Mouse (Mus musculus): Measurements from ENCODE around the gene Tfpi. TPM values are rescaled to one million over a fixed set of nuclear protein-coding genes. Genes with fewer than 3 reads are reported as not detected.

Tfpi gene
- total RNA-seq, 2 experiments from 2014 or later, result 62.3 to 67.1 TPM

GRCm38 (mm10) chr2:84475601-84476000 is 974 bp downstream of the Tfpi start:
- DNase-seq, result peak in 1 of 2 experiments; percentile 26
- intact Hi-C loops (cut with DNase I), result loop anchor here (5.0 kb wide), 1 partner anchor 242 kb away; the partner anchor contains the start of gene Zdhhc5

DNA sequence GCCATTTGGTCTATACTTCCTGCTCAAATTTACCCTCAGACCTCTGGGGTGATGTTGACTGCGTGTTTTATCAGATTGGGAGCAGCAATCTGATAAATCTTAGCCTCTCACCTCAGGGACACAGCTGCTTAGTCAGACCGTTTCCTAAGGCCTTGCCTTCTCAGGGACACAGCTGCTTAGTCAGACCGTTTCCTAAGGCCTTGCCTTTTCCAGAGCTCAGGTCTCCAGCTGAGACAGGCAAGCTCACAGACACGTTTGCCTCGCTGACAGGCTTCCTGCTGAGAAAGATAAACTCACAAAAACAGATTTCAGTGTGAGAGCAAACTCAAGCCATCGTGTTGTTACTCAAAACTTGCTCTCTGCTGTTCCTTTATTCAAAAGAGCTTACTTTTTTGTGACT is 1.9 kb downstream of the Tfpi start:
- intact Hi-C loops (cut with DNase I), result loop anchor here (5.0 kb wide), 1 partner anchor 243 kb away; the partner anchor contains the start of gene Zdhhc5
- DNase-seq, result peak; percentile 66 to 69

- intact Hi-C loops (cut with DNase I), result no loop called here
- DNase-seq, result peak in 1 of 2 experiments; percentile 24
Measured at GRCm38 (mm10) chr2:84473941-84474530, 2.5 kb downstream of the Tfpi start.

DNA sequence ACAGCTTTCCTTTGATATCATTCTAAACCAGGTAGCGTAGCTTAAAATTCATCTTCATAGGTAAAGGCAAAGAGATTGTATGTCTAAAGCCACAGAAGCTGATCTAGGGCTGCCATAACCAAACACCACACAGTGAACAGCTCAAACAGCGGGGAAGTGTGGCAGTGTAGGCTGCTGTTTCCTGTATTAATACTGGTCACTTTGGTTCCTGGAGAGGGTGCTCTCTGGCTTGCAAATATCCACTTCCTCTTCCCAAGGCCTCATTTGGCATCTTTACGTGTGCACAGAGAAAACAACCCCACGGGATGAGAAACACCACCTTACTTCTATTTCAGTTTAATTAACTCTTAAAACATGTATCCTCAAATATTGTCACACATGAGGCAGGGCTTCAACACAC is 9.2 kb downstream of the Tfpi start:
- intact Hi-C loops (cut with DNase I), result no loop called here
- DNase-seq, result no peak

DNA sequence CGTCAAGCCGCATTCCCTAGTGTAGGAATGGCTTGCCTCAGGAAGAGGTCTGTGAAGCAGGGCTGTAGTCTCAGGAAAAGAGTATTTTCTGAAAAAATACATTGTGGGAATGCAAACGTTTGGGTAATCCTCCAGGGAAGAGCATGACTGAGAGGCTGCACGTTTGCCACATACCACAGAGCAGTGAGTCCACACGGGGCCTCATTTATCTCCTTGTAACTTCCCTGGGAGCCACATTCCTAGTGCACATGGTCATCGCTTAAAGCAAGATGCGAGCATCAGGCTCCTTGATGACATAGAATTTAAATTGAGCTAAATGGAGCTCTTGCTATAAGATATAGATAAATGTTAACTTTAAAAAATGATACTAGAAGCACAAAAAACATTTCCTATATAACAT is 11.6 kb downstream of the Tfpi start:
- DNase-seq, result peak; percentile 10 to 24

GRCm38 (mm10) chr2:84462411-84462810 is 14.2 kb downstream of the Tfpi start:
- intact Hi-C loops (cut with DNase I), result no loop called here
- DNase-seq, result no peak

More for the DNA sequence above, 11.6 kb downstream of the Tfpi start:
- intact Hi-C loops (cut with DNase I), result no loop called here

DNA sequence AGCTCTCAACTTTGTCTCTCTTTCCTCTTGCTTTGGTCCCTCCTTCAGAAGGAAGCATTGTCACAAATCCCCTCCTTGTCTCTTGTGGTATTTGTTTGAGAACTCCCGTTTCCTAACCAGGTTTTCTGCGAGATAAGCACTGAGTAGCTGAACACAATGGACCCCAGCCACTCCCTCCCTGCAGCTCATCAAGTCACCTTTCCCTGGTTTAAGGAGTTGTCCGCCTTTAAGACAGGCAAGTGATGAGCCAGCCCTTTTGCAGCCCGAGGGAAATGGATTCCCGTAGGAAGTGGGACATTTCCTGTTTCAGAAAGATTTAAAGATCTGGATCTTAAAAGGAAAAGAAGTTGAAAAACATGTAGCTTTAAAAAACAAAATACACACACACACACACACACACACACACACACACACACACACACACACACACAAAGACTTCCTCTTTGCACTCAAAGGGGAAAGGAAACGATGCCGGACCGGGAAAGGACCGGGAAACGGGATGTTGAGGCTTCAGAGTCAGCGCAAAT is 16.9 kb downstream of the Tfpi start:
- intact Hi-C loops (cut with DNase I), result loop anchor here (10.0 kb wide), 1 partner anchor 155 kb away; no protein-coding TSS in a partner anchor
- DNase-seq, result peak; percentile 49 to 63

DNA sequence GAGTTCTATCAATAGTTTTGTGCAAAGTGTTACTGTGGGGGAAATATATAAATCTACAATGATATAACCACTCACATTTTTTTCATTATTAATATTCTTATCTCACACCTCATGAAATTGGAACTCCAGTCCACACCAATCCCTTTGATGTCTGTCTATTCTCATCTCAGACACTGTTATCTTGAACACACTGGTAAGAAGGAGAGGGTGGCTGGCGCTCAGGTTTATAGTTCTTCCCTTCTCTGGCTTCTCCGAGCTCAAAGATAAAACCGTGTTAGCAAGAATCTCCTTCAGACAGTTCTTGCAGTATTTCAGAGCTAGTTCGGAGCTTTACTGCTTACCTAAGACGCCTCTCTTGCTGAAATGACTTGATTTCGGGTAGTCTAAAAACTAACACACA is 19.4 kb downstream of the Tfpi start:
- intact Hi-C loops (cut with DNase I), result loop anchor here (10.0 kb wide), 1 partner anchor 158 kb away; no protein-coding TSS in a partner anchor
- DNase-seq, result no peak

GRCm38 (mm10) chr2:84455236-84455799 is 21.3 kb downstream of the Tfpi start:
- intact Hi-C loops (cut with DNase I), result loop anchor here (1.0 to 10.0 kb wide), 3 partner anchors 24 to 205 kb away; no protein-coding TSS in a partner anchor
- peak; percentile 82 to 88 for DNase-seq

- intact Hi-C loops (cut with DNase I), result loop anchor here (1.0 to 10.0 kb wide), 3 partner anchors 25 to 206 kb away; no protein-coding TSS in a partner anchor
Measured at GRCm38 (mm10) chr2:84454551-84455235, 21.9 kb downstream of the Tfpi start.

GRCm38 (mm10) chr2:84454051-84454450 is 22.5 kb downstream of the Tfpi start:
- intact Hi-C loops (cut with DNase I), result loop anchor here (2.0 to 10.0 kb wide), 2 partner anchors 161 to 207 kb away; no protein-coding TSS in a partner anchor
- DNase-seq, result peak; percentile 47 to 60

More at GRCm38 (mm10) chr2:84454551-84455235, 21.9 kb downstream of the Tfpi start:
- DNase-seq, result peak in 1 of 2 experiments; percentile 37

- DNase-seq, result peak in 1 of 2 experiments; percentile 13
- intact Hi-C loops (cut with DNase I), result no loop called here
Measured at GRCm38 (mm10) chr2:84445499-84445898, 31.1 kb downstream of the Tfpi start.

DNA sequence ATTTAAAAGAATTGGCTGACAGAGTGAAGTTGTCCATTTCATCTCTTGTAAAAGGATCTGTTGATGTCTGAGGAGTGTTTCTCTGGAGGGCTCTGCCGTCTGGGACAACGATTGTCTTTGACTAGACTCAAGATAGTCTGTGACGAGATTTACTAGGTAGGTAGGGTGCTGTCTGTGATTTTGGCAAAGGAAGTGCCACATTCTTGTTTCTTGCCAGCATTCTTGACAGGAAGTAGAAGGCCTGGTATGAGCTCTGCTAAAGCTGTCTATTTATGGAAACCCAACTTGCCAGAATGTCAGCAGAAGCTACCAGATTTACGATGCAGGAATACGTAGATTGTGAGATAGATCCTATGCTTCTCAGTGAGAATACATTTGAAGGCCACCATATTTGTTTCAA is 34.6 kb downstream of the Tfpi start:
- intact Hi-C loops (cut with DNase I), result no loop called here
- DNase-seq, result peak; percentile 56 to 65

- intact Hi-C loops (cut with DNase I), result loop anchor here (1.0 to 10.0 kb wide), 5 partner anchors 137 to 615 kb away; partner anchors contain the start of gene Fam171b
Measured at GRCm38 (mm10) chr2:84429724-84430123, 46.9 kb downstream of the Tfpi start.

DNA sequence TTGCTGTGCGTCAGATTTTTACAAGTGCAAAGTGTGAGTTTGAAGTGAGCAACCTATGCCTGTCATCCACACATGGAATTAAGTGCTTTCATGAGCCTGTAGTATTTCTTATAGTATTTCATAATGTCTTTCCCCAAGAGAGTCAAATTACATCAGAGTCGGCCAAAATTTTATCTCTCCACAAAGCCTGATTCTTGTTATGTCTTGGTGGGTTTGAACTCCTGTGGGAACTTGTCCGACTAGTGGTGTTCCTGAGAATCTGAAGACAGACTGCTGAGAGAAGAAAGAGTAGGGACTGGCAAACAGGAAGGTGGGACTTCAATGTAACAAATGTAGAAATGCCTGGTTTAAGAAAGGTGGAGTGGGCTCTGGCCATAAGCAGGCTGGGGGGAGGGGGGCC is 47.7 kb downstream of the Tfpi start:
- DNase-seq, result no peak
- intact Hi-C loops (cut with DNase I), result loop anchor here (1.0 to 5.0 kb wide), 3 partner anchors 136 to 392 kb away; no protein-coding TSS in a partner anchor

More at GRCm38 (mm10) chr2:84429724-84430123, 46.9 kb downstream of the Tfpi start:
- DNase-seq, result peak; percentile 63 to 74

DNA sequence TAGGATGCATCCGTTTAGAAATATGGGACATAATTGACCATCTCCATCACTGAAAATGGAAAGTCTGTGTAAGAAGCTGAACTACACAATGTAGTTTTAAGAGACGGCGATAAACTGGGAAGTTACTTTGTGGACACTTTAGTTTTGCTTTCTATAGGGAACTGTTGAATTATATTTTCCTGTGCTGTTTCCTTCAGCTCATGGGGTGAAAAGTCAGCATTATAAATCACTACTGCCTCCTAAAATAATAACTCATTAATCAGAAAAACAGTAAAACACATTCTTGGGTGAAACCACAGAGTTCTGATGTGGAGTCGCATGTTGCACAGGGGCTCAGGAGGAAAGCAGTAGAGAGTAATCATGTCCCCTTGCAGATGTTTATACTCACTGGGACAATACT is 50.0 kb downstream of the Tfpi start:
- intact Hi-C loops (cut with DNase I), result loop anchor here (5.0 kb wide), 1 partner anchor 169 kb away; no protein-coding TSS in a partner anchor
- DNase-seq, result no peak

- intact Hi-C loops (cut with DNase I), result loop anchor here (2.0 to 5.0 kb wide), 3 partner anchors 38 to 240 kb away; no protein-coding TSS in a partner anchor
- DNase-seq, result peak; percentile 82 to 84
Measured at GRCm38 (mm10) chr2:84425138-84425537, 51.4 kb downstream of the Tfpi start, which contains the start of gene Calcrl. Gene Calcrl, minus strand, starts transcription at chr2:84425411.

DNA sequence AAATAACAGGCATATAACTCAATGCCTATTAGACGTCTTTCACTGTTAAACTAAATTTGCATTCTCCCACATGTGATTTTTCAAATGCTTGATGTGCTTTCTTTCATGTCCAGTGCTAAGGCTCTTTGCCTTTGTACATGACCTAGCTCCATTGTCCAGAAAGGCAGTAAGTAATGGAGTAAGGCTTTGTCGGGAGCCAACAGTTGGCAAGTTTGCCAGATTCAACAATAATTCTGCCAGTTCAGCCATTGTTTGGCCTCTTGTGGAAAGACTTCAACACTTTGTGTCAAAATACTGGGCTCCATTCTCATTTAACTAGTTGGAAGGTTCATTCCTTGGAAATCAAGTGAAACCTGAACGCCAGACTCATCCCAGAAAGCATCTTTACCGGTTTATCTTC is 60.1 kb downstream of the Tfpi start:
- intact Hi-C loops (cut with DNase I), result no loop called here
- DNase-seq, result peak; percentile 36 to 43

DNA sequence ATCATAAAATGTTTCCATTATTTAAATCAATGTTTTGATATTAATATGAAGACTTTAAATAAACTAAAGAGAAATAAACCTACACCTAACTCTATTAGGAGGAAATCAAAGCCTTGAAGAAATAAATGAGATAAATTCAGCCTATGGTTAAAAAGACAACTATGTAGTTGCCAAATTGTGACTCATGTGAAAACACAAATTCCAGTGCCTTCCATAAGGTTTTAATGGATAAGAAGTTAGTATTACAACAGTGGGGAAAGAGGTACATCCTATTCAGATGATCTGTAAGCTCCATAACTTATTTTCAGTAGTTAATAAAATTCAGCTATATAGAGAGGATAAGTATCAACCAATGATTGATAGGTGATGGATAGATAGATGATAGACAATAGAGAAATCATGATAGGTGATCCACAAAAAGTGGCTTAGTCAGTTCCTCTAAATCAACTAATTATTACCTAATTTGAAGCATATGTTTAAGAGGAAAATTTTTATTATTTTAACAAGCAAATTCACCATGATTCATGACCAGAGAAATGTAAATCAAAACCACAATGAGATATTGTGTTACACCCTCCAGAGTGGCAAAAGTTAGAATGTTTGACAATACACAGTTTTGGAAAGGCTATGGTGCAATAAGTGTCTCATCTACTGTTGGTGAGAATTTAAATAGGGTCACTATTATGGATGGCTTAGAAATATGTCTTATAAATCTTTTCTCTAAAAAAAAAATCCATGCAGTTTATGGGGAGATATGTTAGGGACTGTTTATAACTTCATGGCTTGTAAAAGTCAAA is 66.6 kb downstream of the Tfpi start:
- intact Hi-C loops (cut with DNase I), result no loop called here
- no peak for DNase-seq

GRCm38 (mm10) chr2:84404834-84405233 is 71.7 kb downstream of the Tfpi start:
- no peak for DNase-seq
- intact Hi-C loops (cut with DNase I), result no loop called here
